Mouse (Mus musculus) limb, embryonic 12.5 days (tissue): Measurements from ENCODE around the gene Cfap161. TPM values are rescaled to one million over a fixed set of nuclear protein-coding genes. Genes with fewer than 3 reads are reported as not detected.

Source experiments
- ATAC-seq: fragments of 200-750 bp; cut with Nextera tagmentation; 2 replicates; pipeline ENCODE4 v1.8.0; 2017; ENCODE audit warnings: low read depth, moderate TSS enrichment; ENCODE audit not compliant: insufficient number of reproducible peaks, insufficient read depth, low FRiP score, low TSS enrichment
- H3K27ac ChIP-seq: fragments of 300-500 bp; sonication (generic); 2 replicates; pipeline ENCODE4 v1.5.1; 2016; ENCODE audit warnings: mild to moderate bottlenecking, moderate library complexity
- H3K27me3 ChIP-seq: fragments of 300-500 bp; sonication (generic); 2 replicates; pipeline ENCODE4 v1.6.1; 2016; ENCODE audit warnings: mild to moderate bottlenecking, moderate library complexity
- H3K36me3 ChIP-seq: fragments of 300-500 bp; sonication (generic); 2 replicates; pipeline ENCODE4 v1.6.1; 2016; ENCODE audit warnings: mild to moderate bottlenecking, moderate library complexity
- H3K4me1 ChIP-seq: fragments of 300-500 bp; sonication (generic); replicated peaks from 2 replicates; pipeline ENCODE4 v1.6.1; 2016
- H3K4me2 ChIP-seq: fragments of 300-500 bp; sonication (generic); 2 replicates; pipeline ENCODE4 v1.6.1; 2016; ENCODE audit warnings: mild to moderate bottlenecking, moderate library complexity
- H3K4me3 ChIP-seq: fragments of 300-500 bp; sonication (generic); replicated peaks from 2 replicates; pipeline ENCODE4 v1.5.1; 2016; ENCODE audit warnings: mild to moderate bottlenecking
- H3K9ac ChIP-seq: fragments of 300-500 bp; sonication (generic); replicated peaks from 2 replicates; pipeline ENCODE4 v1.6.1; 2016; ENCODE audit warnings: mild to moderate bottlenecking, moderate library complexity
- H3K9me3 ChIP-seq: fragments of 300-500 bp; sonication (generic); 2 replicates; pipeline ENCODE4 v1.6.1; 2016; ENCODE audit warnings: mild to moderate bottlenecking, moderate library complexity
- WGBS: fragments of 180-500 bp; shearing (Covaris S2); methylation state at CpG from one replicate; pipeline ENCODE4 v1.1.7; 2016; 5-methylcytosine and 5-hydroxymethylcytosine counted together
- polyA plus RNA-seq: library from polyadenylated mRNA; unstranded; fragments of >200 nt; fragmentation: Nextera tagmentation; extraction: Ambion mirVana; gene quantifications from 2 replicates; pipeline ENCODE4 v1.2.1, GENCODE M21; 2016

Gene Cfap161
- polyA plus RNA-seq, result 0.32 and 0.45 TPM in 2 replicates

- Histone ChIP-seq H3K36me3 (no peaks in the 10 kb centered on the region), H3K4me1 (peaks cover 12% of the 10 kb centered on the region), H3K9me3 (no peaks in the 10 kb centered on the region), H3K27me3 (no peaks in the 10 kb centered on the region), H3K9ac (no peak within 1 kb of the TSS), H3K4me2 (peak within 1 kb of the TSS; percentile 42), H3K4me3 (no peak within 1 kb of the TSS), H3K27ac (no peak within 1 kb of the TSS)
- ATAC-seq, result peak; percentile 91
- 7% methylated on average over 14 of the region's 14 CpGs for whole genome bisulfite sequencing
Observed at GRCm38 (mm10) chr7:83794705-83795104, at the start of gene Cfap161. TSS of gene Cfap161 (minus strand) at chr7:83794880.

- 78% methylated on average over 6 of the region's 6 CpGs for WGBS
- Histone ChIP-seq H3K27ac (no peak overlapping the region; the same call in 1 of the 2 replicates), H3K4me3 (no peak overlapping the region), H3K4me1 (peaks cover 13% of the 10 kb centered on the region), H3K27me3 (no peaks in the 10 kb centered on the region), H3K9me3 (no peaks in the 10 kb centered on the region), H3K4me2 (no peak overlapping the region), H3K36me3 (no peaks in the 10 kb centered on the region), H3K9ac (no peak overlapping the region)
- ATAC-seq, result no peak
Observed at GRCm38 (mm10) chr7:83842486-83843259, 48.0 kb upstream of the Cfap161 start.

- no peak overlapping the region for H3K27ac ChIP-seq
- ATAC-seq, result no peak
- 82% methylated on average over 2 of the region's 2 CpGs for WGBS
- H3K9ac ChIP-seq, result no peak overlapping the region
- H3K27me3 ChIP-seq, result no peaks in the 10 kb centered on the region
- H3K4me2 ChIP-seq, result no peak overlapping the region
- no peaks in the 10 kb centered on the region for H3K36me3 ChIP-seq
- no peaks in the 10 kb centered on the region for H3K4me1 ChIP-seq
- H3K4me3 ChIP-seq, result no peak overlapping the region
- H3K9me3 ChIP-seq, result no peaks in the 10 kb centered on the region
Observed at GRCm38 (mm10) chr7:83840076-83840475, 45.4 kb upstream of the Cfap161 start.

GRCm38 (mm10) chr7:83838525-83839224, 44.0 kb upstream of the Cfap161 start:
- no peak overlapping the region for H3K9ac ChIP-seq
- WGBS, result 82% methylated on average over 5 of the region's 5 CpGs

GRCm38 (mm10) chr7:83829355-83829754, 34.7 kb upstream of the Cfap161 start:
- Histone ChIP-seq H3K4me1 (peaks cover 7% of the 10 kb centered on the region; the same call in 1 of the 2 replicates), H3K36me3 (no peaks in the 10 kb centered on the region), H3K9ac (no peak overlapping the region), H3K27ac (no peak overlapping the region), H3K4me3 (no peak overlapping the region), H3K4me2 (no peak overlapping the region), H3K9me3 (no peaks in the 10 kb centered on the region), H3K27me3 (no peaks in the 10 kb centered on the region)
- WGBS, result 73% methylated on average over 7 of the region's 7 CpGs
- no peak for ATAC-seq

More at GRCm38 (mm10) chr7:83838525-83839224, 44.0 kb upstream of the Cfap161 start:
- Histone ChIP-seq H3K4me1 (no peaks in the 10 kb centered on the region), H3K27me3 (no peaks in the 10 kb centered on the region), H3K4me2 (no peak overlapping the region), H3K27ac (no peak overlapping the region), H3K4me3 (no peak overlapping the region), H3K9me3 (no peaks in the 10 kb centered on the region), H3K36me3 (no peaks in the 10 kb centered on the region)
- no peak for ATAC-seq

- 82% methylated on average over 10 of the region's 10 CpGs for WGBS
- no peaks in the 10 kb centered on the region for H3K27me3 ChIP-seq
- H3K27ac ChIP-seq, result no peak overlapping the region
- no peak overlapping the region for H3K9ac ChIP-seq
- ATAC-seq, result no peak
- H3K9me3 ChIP-seq, result no peaks in the 10 kb centered on the region
- no peak overlapping the region for H3K4me3 ChIP-seq
- no peaks in the 10 kb centered on the region for H3K36me3 ChIP-seq
- peaks cover 7% of the 10 kb centered on the region; the same call in 1 of the 2 replicates for H3K4me1 ChIP-seq
- H3K4me2 ChIP-seq, result no peak overlapping the region
Observed at GRCm38 (mm10) chr7:83827402-83828076, 32.9 kb upstream of the Cfap161 start.

GRCm38 (mm10) chr7:83826808-83827207, 32.1 kb upstream of the Cfap161 start:
- Histone ChIP-seq H3K4me2 (no peak overlapping the region), H3K4me1 (peaks cover 7% of the 10 kb centered on the region; the same call in 1 of the 2 replicates), H3K9me3 (no peaks in the 10 kb centered on the region), H3K27me3 (no peaks in the 10 kb centered on the region), H3K9ac (no peak overlapping the region), H3K36me3 (no peaks in the 10 kb centered on the region), H3K27ac (no peak overlapping the region), H3K4me3 (no peak overlapping the region)
- no peak; the same call in 1 of the 2 replicates for ATAC-seq
- 66% methylated on average over 2 of the region's 2 CpGs for WGBS

- no peak overlapping the region for H3K4me2 ChIP-seq
- H3K4me1 ChIP-seq, result no peaks in the 10 kb centered on the region
- no peak overlapping the region for H3K9ac ChIP-seq
- no peaks in the 10 kb centered on the region for H3K9me3 ChIP-seq
- H3K27me3 ChIP-seq, result no peaks in the 10 kb centered on the region
- H3K4me3 ChIP-seq, result no peak overlapping the region
- H3K27ac ChIP-seq, result no peak overlapping the region
- no peaks in the 10 kb centered on the region for H3K36me3 ChIP-seq
- ATAC-seq, result no peak
- WGBS, result 98% methylated on average over 2 of the region's 2 CpGs
Observed at GRCm38 (mm10) chr7:83821951-83822350, 27.3 kb upstream of the Cfap161 start.

- H3K9ac ChIP-seq, result no peak overlapping the region
- H3K4me1 ChIP-seq, result peaks cover 40% of the 10 kb centered on the region
- WGBS, result 89% methylated on average over 5 of the region's 5 CpGs
- no peak overlapping the region for H3K4me3 ChIP-seq
- no peak overlapping the region for H3K27ac ChIP-seq
- no peak overlapping the region for H3K4me2 ChIP-seq
- H3K36me3 ChIP-seq, result no peaks in the 10 kb centered on the region
- H3K27me3 ChIP-seq, result no peaks in the 10 kb centered on the region
- ATAC-seq, result no peak
- 0 out of 2 replicates have a peak, but pooled peaks cover 4% of the 10 kb centered on the region for H3K9me3 ChIP-seq
Observed at GRCm38 (mm10) chr7:83816886-83817285, 22.2 kb upstream of the Cfap161 start.

- Histone ChIP-seq H3K9ac (no peak overlapping the region), H3K9me3 (0 out of 2 replicates have a peak, but pooled peaks cover 4% of the 10 kb centered on the region), H3K4me2 (no peak overlapping the region), H3K4me3 (no peak overlapping the region), H3K27ac (no peak overlapping the region), H3K36me3 (no peaks in the 10 kb centered on the region), H3K4me1 (peaks cover 51% of the 10 kb centered on the region), H3K27me3 (no peaks in the 10 kb centered on the region)
- ATAC-seq, result no peak
- WGBS, result 80% methylated on average over 1 of the region's 1 CpGs
Observed at GRCm38 (mm10) chr7:83815646-83816045, 21.0 kb upstream of the Cfap161 start.

GRCm38 (mm10) chr7:83813993-83814392, 19.3 kb upstream of the Cfap161 start:
- WGBS, result under 1% methylated on average over 4 of the region's 4 CpGs
- H3K4me2 ChIP-seq, result peak overlapping the region; percentile 21
- H3K27me3 ChIP-seq, result no peaks in the 10 kb centered on the region
- H3K4me3 ChIP-seq, result no peak overlapping the region
- H3K9ac ChIP-seq, result 0 out of 2 replicates have a peak overlapping the region, but pooled peaks have one; percentile 6
- H3K27ac ChIP-seq, result peak overlapping the region; percentile 96
- 0 out of 2 replicates have a peak, but pooled peaks cover 4% of the 10 kb centered on the region for H3K9me3 ChIP-seq
- H3K4me1 ChIP-seq, result peaks cover 67% of the 10 kb centered on the region
- no peaks in the 10 kb centered on the region for H3K36me3 ChIP-seq
- peak; percentile 93 for ATAC-seq
